10 mouse cellular contexts compared by ENCODE assay signal in genomic region chr1:173389431-173389830, GRCm38 (mm10). TPM values are rescaled to one million over a fixed set of nuclear protein-coding genes. Genes with fewer than 3 reads are reported as not detected.
DNase-seq lines count a peak whose midpoint lies in the region; ATAC-seq and TF ChIP-seq lines count a peak whose summit lies in the region.
"Had no signal": no experiment of that assay in that cellular context is flagged by ENCODE, and none has a peak within 500 bp of the region (broad histone marks: within the 10 kb centered on the region; RNA-seq: fewer than 3 reads in every experiment).

No protein-coding gene starts in this region.

- TF ChIP-seq CTCF in forebrain, postnatal 0 days (IDR thresholded peaks at IDR 0.05; ENCODE audit: low read depth): no peak

- H3K9ac ChIP-seq in heart, embryonic 11.5 days (ENCODE audit: low read depth, low read length): no peak overlapping the region; the same call in 1 of the 2 replicates
- H3K9ac ChIP-seq in forebrain, postnatal 0 days: peak overlapping the region; percentile 55
- peak overlapping the region; percentile 55 for H3K9ac ChIP-seq in midbrain, embryonic 13.5 days (replicated peaks)
- H3K9ac ChIP-seq in liver, embryonic 11.5 days (ENCODE audit: low read depth, low read length): no peak overlapping the region

- no peaks in the 10 kb centered on the region for H3K4me1 ChIP-seq in heart, embryonic 11.5 days (ENCODE audit: control insufficient read depth, insufficient read depth, low read length)
- peaks cover 15% of the 10 kb centered on the region for H3K4me1 ChIP-seq in embryonic facial prominence, embryonic 10.5 days
- H3K4me1 ChIP-seq in forebrain, postnatal 0 days (ENCODE audit: insufficient read depth): no peaks in the 10 kb centered on the region; the same call in none of the 2 replicates
- peaks cover 22% of the 10 kb centered on the region for H3K4me1 ChIP-seq in midbrain, embryonic 13.5 days (replicated peaks)
- no peaks in the 10 kb centered on the region for H3K4me1 ChIP-seq in liver, embryonic 11.5 days (replicated peaks; ENCODE audit: control insufficient read depth, insufficient read depth, low read length)

- no peak overlapping the region for H3K27ac ChIP-seq in heart, embryonic 11.5 days (ENCODE audit: low read depth, low read length)
- H3K27ac ChIP-seq in embryonic facial prominence, embryonic 10.5 days (replicated peaks): no peak overlapping the region
- peak overlapping the region; percentile 96 for H3K27ac ChIP-seq in forebrain, postnatal 0 days (ENCODE audit: low read depth, low read length)
- H3K27ac ChIP-seq in midbrain, embryonic 13.5 days: peak overlapping the region; percentile 93
- no peak overlapping the region for H3K27ac ChIP-seq in liver, embryonic 11.5 days (ENCODE audit: low read depth, low read length)
- H3K27ac ChIP-seq: macrophage had no signal

- no peaks in the 10 kb centered on the region for H3K9me3 ChIP-seq in heart, embryonic 11.5 days (replicated peaks; ENCODE audit: control insufficient read depth, low read length)
- no peaks in the 10 kb centered on the region for H3K9me3 ChIP-seq in embryonic facial prominence, embryonic 10.5 days
- no peaks in the 10 kb centered on the region for H3K9me3 ChIP-seq in forebrain, postnatal 0 days (ENCODE audit: low read length)
- no peaks in the 10 kb centered on the region for H3K9me3 ChIP-seq in midbrain, embryonic 13.5 days
- no peaks in the 10 kb centered on the region for H3K9me3 ChIP-seq in liver, embryonic 11.5 days (ENCODE audit: control insufficient read depth, low read length)

- 25% methylated on average over 3 of the region's 3 CpGs for WGBS in heart, embryonic 11.5 days (ENCODE audit: insufficient replicate concordance)
- 6% methylated on average over 3 of the region's 3 CpGs for WGBS in embryonic facial prominence, embryonic 10.5 days
- 3% methylated on average over 3 of the region's 3 CpGs for WGBS in forebrain, postnatal 0 days
- 12% methylated on average over 3 of the region's 3 CpGs for WGBS in midbrain, embryonic 13.5 days
- WGBS in liver, embryonic 11.5 days: 27% methylated on average over 3 of the region's 3 CpGs

- no peak overlapping the region for H3K4me3 ChIP-seq in heart, embryonic 11.5 days (ENCODE audit: low read depth, low read length)
- peak overlapping the region; percentile 45 for H3K4me3 ChIP-seq in embryonic facial prominence, embryonic 10.5 days
- H3K4me3 ChIP-seq in forebrain, postnatal 0 days (ENCODE audit: low read depth, low read length): peak overlapping the region; percentile 44
- peak overlapping the region; percentile 43 for H3K4me3 ChIP-seq in midbrain, embryonic 13.5 days (replicated peaks)
- H3K4me3 ChIP-seq in liver, embryonic 11.5 days (ENCODE audit: low read depth, low read length): no peak overlapping the region

- H3K4me2 ChIP-seq in heart, embryonic 11.5 days: peak overlapping the region; percentile 35
- peak overlapping the region; percentile 50 for H3K4me2 ChIP-seq in forebrain, postnatal 0 days (ENCODE audit: low read depth)
- peak overlapping the region; percentile 46 for H3K4me2 ChIP-seq in midbrain, embryonic 13.5 days (replicated peaks)
- H3K4me2 ChIP-seq in liver, embryonic 11.5 days: no peak overlapping the region

- no peak for ATAC-seq in heart, embryonic 11.5 days (replicated peaks; ENCODE audit: insufficient number of reproducible peaks, low FRiP score, low TSS enrichment)
- peak; percentile 52 for ATAC-seq in forebrain, postnatal 0 days
- peak; percentile 64 for ATAC-seq in midbrain, embryonic 13.5 days
- no peak for ATAC-seq in liver, embryonic 11.5 days (replicated peaks; ENCODE audit: low FRiP score)
- ATAC-seq in megakaryocyte progenitor cell, adult 5-6 weeks (replicated peaks; ENCODE audit: poor library complexity): no peak

- H3K36me3 ChIP-seq in heart, embryonic 11.5 days (ENCODE audit: control insufficient read depth, insufficient read depth, low read length): no peaks in the 10 kb centered on the region
- no peaks in the 10 kb centered on the region for H3K36me3 ChIP-seq in embryonic facial prominence, embryonic 10.5 days (replicated peaks)
- H3K36me3 ChIP-seq in forebrain, postnatal 0 days (ENCODE audit: insufficient read depth): no peaks in the 10 kb centered on the region
- H3K36me3 ChIP-seq in midbrain, embryonic 13.5 days: no peaks in the 10 kb centered on the region
- no peaks in the 10 kb centered on the region for H3K36me3 ChIP-seq in liver, embryonic 11.5 days (ENCODE audit: control insufficient read depth, insufficient read depth, low read length)

- no peaks in the 10 kb centered on the region for H3K27me3 ChIP-seq in heart, embryonic 11.5 days (ENCODE audit: control insufficient read depth, insufficient read depth, low read length)
- no peaks in the 10 kb centered on the region for H3K27me3 ChIP-seq in embryonic facial prominence, embryonic 10.5 days (replicated peaks; ENCODE audit: low read depth, poor library complexity, severe bottlenecking)
- H3K27me3 ChIP-seq in forebrain, postnatal 0 days (ENCODE audit: insufficient read depth, low read length): no peaks in the 10 kb centered on the region
- no peaks in the 10 kb centered on the region for H3K27me3 ChIP-seq in midbrain, embryonic 13.5 days
- H3K27me3 ChIP-seq in liver, embryonic 11.5 days (replicated peaks; ENCODE audit: control insufficient read depth, insufficient read depth, low read length): 0 out of 2 replicates have a peak, but pooled peaks cover 4% of the 10 kb centered on the region

- DNase-seq in heart, adult 18-20 months: no peak
- peak; percentile 8 for DNase-seq in embryonic facial prominence, embryonic 10.5 days (ENCODE audit: low spot score)
- DNase-seq in forebrain, postnatal 0 days: no peak
- no peak for DNase-seq in liver, embryonic 11.5 days (ENCODE audit: low spot score)
- no peak for DNase-seq in right cerebral cortex, adult 18-20 months
- DNase-seq: kidney, adult 18-20 months had no signal

RNA-seq across cellular contexts. Expression of gene Cadm3, which starts 21.9 kb away (rescaled TPM):
- polyA plus RNA-seq in heart, embryonic 11.5 days (2014; fragmentation: Nextera tagmentation; extraction: Ambion mirVana): 1.3 TPM in 2 replicates
- 1 to 10 TPM; 2.1 to 2.3 TPM for total RNA-seq in heart, adult 18-20 months (2021)
- 1.6 and 2.0 TPM in 2 replicates for polyA plus RNA-seq in embryonic facial prominence, embryonic 10.5 days (2016; fragmentation: Nextera tagmentation; extraction: Ambion mirVana)
- 278 and 354 TPM in 2 replicates for total RNA-seq in forebrain, postnatal 0 days (2014; rRNA removed)
- 25.6 and 41.0 TPM in 2 replicates for polyA plus RNA-seq in forebrain, postnatal 0 days (2015; fragmentation: Nextera tagmentation; extraction: Ambion mirVana)
- 44.1 and 49.5 TPM in 2 replicates for polyA plus RNA-seq in midbrain, embryonic 13.5 days (2015; fragmentation: Nextera tagmentation; extraction: Ambion mirVana)
- polyA plus RNA-seq in liver, embryonic 11.5 days (2014; fragmentation: Nextera tagmentation; extraction: Ambion mirVana): 1.1 and 1.5 TPM in 2 replicates
- 0.22 TPM in 1 of 2 replicates, not detected in the other for total RNA-seq in megakaryocyte progenitor cell, adult 5-6 weeks (2015)
- total RNA-seq in megakaryocyte progenitor cell, adult 5-6 weeks (2017): 0.14 TPM in 1 of 2 replicates, not detected in the other
- polyA plus RNA-seq: macrophage had no signal

RNA-seq across cellular contexts. Expression of gene Aim2, which starts 38.8 kb away (rescaled TPM):
- polyA plus RNA-seq in heart, embryonic 11.5 days (2014; fragmentation: Nextera tagmentation; extraction: Ambion mirVana): 1.9 and 3.1 TPM in 2 replicates
- 1 to 10 TPM; 1.2 to 1.6 TPM for total RNA-seq in heart, adult 18-20 months (2021)
- polyA plus RNA-seq in embryonic facial prominence, embryonic 10.5 days (2016; fragmentation: Nextera tagmentation; extraction: Ambion mirVana): 3.8 and 3.9 TPM in 2 replicates
- 2.3 and 4.5 TPM in 2 replicates for total RNA-seq in forebrain, postnatal 0 days (2014; rRNA removed)
- polyA plus RNA-seq in forebrain, postnatal 0 days (2015; fragmentation: Nextera tagmentation; extraction: Ambion mirVana): 1.1 and 1.8 TPM in 2 replicates
- 2.6 and 3.3 TPM in 2 replicates for polyA plus RNA-seq in midbrain, embryonic 13.5 days (2015; fragmentation: Nextera tagmentation; extraction: Ambion mirVana)
- polyA plus RNA-seq in liver, embryonic 11.5 days (2014; fragmentation: Nextera tagmentation; extraction: Ambion mirVana): 1.1 and 3.2 TPM in 2 replicates
- 56.5 and 62.8 TPM in 2 replicates for total RNA-seq in megakaryocyte progenitor cell, adult 5-6 weeks (2015)
- 65.3 and 67.4 TPM in 2 replicates for total RNA-seq in megakaryocyte progenitor cell, adult 5-6 weeks (2017)

RNA-seq across cellular contexts. Expression of gene Ackr1, which starts 55.9 kb away (rescaled TPM):
- 5.0 and 5.5 TPM in 2 replicates for polyA plus RNA-seq in heart, embryonic 11.5 days (2014; fragmentation: Nextera tagmentation; extraction: Ambion mirVana)
- 1 to 10 TPM in 1 of 2 experiments, under 1 TPM in 1; 0.30 to 1.0 TPM for total RNA-seq in heart, adult 18-20 months (2021)
- polyA plus RNA-seq in embryonic facial prominence, embryonic 10.5 days (2016; fragmentation: Nextera tagmentation; extraction: Ambion mirVana): 1.2 and 1.6 TPM in 2 replicates
- total RNA-seq in forebrain, postnatal 0 days (2014; rRNA removed): 29.0 and 32.8 TPM in 2 replicates
- polyA plus RNA-seq in forebrain, postnatal 0 days (2015; fragmentation: Nextera tagmentation; extraction: Ambion mirVana): 11.5 and 14.0 TPM in 2 replicates
- polyA plus RNA-seq in midbrain, embryonic 13.5 days (2015; fragmentation: Nextera tagmentation; extraction: Ambion mirVana): 14.0 and 14.8 TPM in 2 replicates
- polyA plus RNA-seq in liver, embryonic 11.5 days (2014; fragmentation: Nextera tagmentation; extraction: Ambion mirVana): 15.0 and 16.5 TPM in 2 replicates
- total RNA-seq in megakaryocyte progenitor cell, adult 5-6 weeks (2015): not detected in 2 replicates
- not detected in 2 replicates for total RNA-seq in megakaryocyte progenitor cell, adult 5-6 weeks (2017)
- polyA plus RNA-seq: macrophage had no signal

Comparison
In these comparisons a context has a peak if more than half of its experiments do, and no peak if none do; other contexts are left out.
1. ATAC-seq: peak in forebrain, postnatal 0 days (single experiment) and midbrain, embryonic 13.5 days (single experiment); none in heart, embryonic 11.5 days (single experiment), liver, embryonic 11.5 days (single experiment) and megakaryocyte progenitor cell, adult 5-6 weeks (single experiment).
2. H3K27ac ChIP-seq: peak in forebrain, postnatal 0 days (single experiment) and midbrain, embryonic 13.5 days (single experiment); none in heart, embryonic 11.5 days (single experiment), embryonic facial prominence, embryonic 10.5 days (single experiment) and liver, embryonic 11.5 days (single experiment).
3. H3K4me3 ChIP-seq: peak in embryonic facial prominence, embryonic 10.5 days (single experiment), forebrain, postnatal 0 days (single experiment) and midbrain, embryonic 13.5 days (single experiment); none in heart, embryonic 11.5 days (single experiment) and liver, embryonic 11.5 days (single experiment).
4. H3K9ac ChIP-seq: peak in forebrain, postnatal 0 days (single experiment) and midbrain, embryonic 13.5 days (single experiment); none in heart, embryonic 11.5 days (single experiment) and liver, embryonic 11.5 days (single experiment).